Mouse (Mus musculus): ENCODE data around the gene Tspoap1. TPM values are rescaled to one million over a fixed set of nuclear protein-coding genes. Genes with fewer than 3 reads are reported as not detected.

Tspoap1 gene
- polyA plus RNA-seq, 1 experiment from 2014 or later: 10.0 TPM

DNA sequence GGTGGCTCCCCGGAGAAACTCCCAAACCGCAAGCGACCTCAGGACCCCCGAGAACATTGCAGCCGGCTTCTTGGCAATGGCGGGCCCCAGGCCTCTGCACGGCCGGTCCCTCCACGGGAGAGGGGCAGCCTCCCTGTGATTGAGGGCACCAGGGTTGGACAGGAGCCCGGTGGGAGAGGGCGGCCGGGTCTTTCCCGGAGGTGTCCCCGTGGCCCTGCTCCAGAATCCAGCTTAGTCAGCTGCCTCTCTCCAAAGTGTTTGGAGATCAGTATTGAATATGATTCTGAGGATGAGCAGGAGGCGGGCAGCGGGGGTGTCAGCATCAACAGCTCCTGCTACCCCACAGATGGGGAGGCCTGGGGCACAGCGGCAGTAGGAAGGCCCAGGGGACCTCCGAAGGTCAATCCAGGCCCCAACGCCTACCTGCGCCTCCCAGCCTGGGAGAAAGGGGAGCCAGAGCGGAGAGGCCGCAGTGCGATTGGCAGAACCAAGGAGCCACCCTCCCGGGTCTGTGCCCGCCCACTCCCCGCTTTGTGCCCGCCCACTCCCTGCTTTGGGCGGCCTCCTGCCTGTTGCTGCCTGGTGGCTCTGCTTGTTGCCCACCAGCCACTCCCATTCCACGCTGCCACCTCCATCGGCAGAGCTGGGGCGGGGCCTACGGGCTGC, 17.9 kb downstream of the Tspoap1 start:
- DNase-seq (ENCODE audit: low spot score) (peak; percentile 75), ATAC-seq (ENCODE audit: low FRiP score) (peak; percentile 66)
- Histone ChIP-seq H3K4me3 (ENCODE audit: low read depth, low read length) (peak overlapping the region; percentile 26), H3K36me3 (ENCODE audit: control insufficient read depth, insufficient read depth, low read length) (no peaks in the 10 kb centered on the region), H3K9me3 (ENCODE audit: control insufficient read depth, low read length) (no peaks in the 10 kb centered on the region), H3K27ac (ENCODE audit: low read depth, low read length) (no peak overlapping the region), H3K9ac (ENCODE audit: low read depth, low read length) (peak overlapping the region; percentile 49), H3K4me2 (replicated peaks; ENCODE audit: low read depth, low read length) (peak overlapping the region; percentile 63), H3K4me1 (replicated peaks; ENCODE audit: control insufficient read depth, insufficient read depth, low read length) (peaks cover 10% of the 10 kb centered on the region), H3K27me3 (ENCODE audit: control insufficient read depth, insufficient read depth, low read length) (peaks cover 5% of the 10 kb centered on the region; the same call in 1 of the 2 replicates)
- WGBS: 11% methylated on average over 29 of the region's 32 CpGs

DNA sequence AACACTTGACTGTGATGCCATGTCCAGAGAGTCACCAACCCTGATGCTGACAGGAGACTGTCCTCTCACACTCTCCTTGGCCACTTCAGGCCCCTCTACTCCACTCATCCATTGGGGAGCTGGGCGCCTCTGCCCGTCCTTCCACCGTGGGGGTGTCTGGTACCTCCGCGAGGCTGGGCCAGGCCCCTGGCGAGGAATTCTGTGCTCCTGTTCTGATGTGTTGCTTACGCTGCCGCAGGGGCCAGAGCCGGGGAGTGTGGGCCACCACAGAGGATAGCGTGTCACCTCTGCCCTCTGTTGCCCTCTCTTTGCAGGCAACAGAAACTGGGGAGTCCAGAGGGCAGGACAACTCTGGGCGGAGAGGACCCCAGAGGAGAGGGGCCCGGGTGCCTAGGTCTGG, 18.6 kb downstream of the Tspoap1 start:
- H3K27me3 ChIP-seq (ENCODE audit: control insufficient read depth, insufficient read depth, low read length): peaks cover 5% of the 10 kb centered on the region; the same call in 1 of the 2 replicates
- H3K9ac ChIP-seq (ENCODE audit: low read depth, low read length): no peak overlapping the region
- H3K4me2 ChIP-seq (replicated peaks; ENCODE audit: low read depth, low read length): peak overlapping the region; percentile 63
- H3K4me3 ChIP-seq (ENCODE audit: low read depth, low read length): no peak overlapping the region
- H3K27ac ChIP-seq (ENCODE audit: low read depth, low read length): no peak overlapping the region
- WGBS: 39% methylated on average over 12 of the region's 12 CpGs
- H3K9me3 ChIP-seq (ENCODE audit: control insufficient read depth, low read length): no peaks in the 10 kb centered on the region
- DNase-seq (ENCODE audit: low spot score) (no peak), ATAC-seq (ENCODE audit: low FRiP score) (0 out of 2 replicates have a peak, but pooled peaks have one; percentile 10)
- H3K4me1 ChIP-seq (replicated peaks; ENCODE audit: control insufficient read depth, insufficient read depth, low read length): peaks cover 10% of the 10 kb centered on the region
- H3K36me3 ChIP-seq (ENCODE audit: control insufficient read depth, insufficient read depth, low read length): no peaks in the 10 kb centered on the region

- no peak overlapping the region for H3K9ac ChIP-seq (ENCODE audit: low read depth, low read length)
- H3K9me3 ChIP-seq (ENCODE audit: control insufficient read depth, low read length): no peaks in the 10 kb centered on the region
- DNase-seq (ENCODE audit: low spot score): no peak
- no peak overlapping the region for H3K4me2 ChIP-seq (replicated peaks; ENCODE audit: low read depth, low read length)
- H3K4me1 ChIP-seq (replicated peaks; ENCODE audit: control insufficient read depth, insufficient read depth, low read length): peaks cover 10% of the 10 kb centered on the region
- ATAC-seq (ENCODE audit: low FRiP score): no peak
- H3K36me3 ChIP-seq (ENCODE audit: control insufficient read depth, insufficient read depth, low read length): no peaks in the 10 kb centered on the region
- H3K4me3 ChIP-seq (ENCODE audit: low read depth, low read length): no peak overlapping the region
- WGBS: 90% methylated on average over 4 of the region's 4 CpGs
- peaks cover 5% of the 10 kb centered on the region; the same call in 1 of the 2 replicates for H3K27me3 ChIP-seq (ENCODE audit: control insufficient read depth, insufficient read depth, low read length)
- no peak overlapping the region for H3K27ac ChIP-seq (ENCODE audit: low read depth, low read length)
Measured at GRCm38 (mm10) chr11:87779392-87779791, 19.1 kb downstream of the Tspoap1 start.

- no peak for ATAC-seq (ENCODE audit: low FRiP score)
- no peak for DNase-seq (ENCODE audit: low spot score)
- Histone ChIP-seq H3K9me3 (ENCODE audit: control insufficient read depth, low read length) (no peaks in the 10 kb centered on the region), H3K4me2 (replicated peaks; ENCODE audit: low read depth, low read length) (no peak overlapping the region), H3K4me1 (replicated peaks; ENCODE audit: control insufficient read depth, insufficient read depth, low read length) (peaks cover 10% of the 10 kb centered on the region), H3K4me3 (ENCODE audit: low read depth, low read length) (no peak overlapping the region), H3K36me3 (ENCODE audit: control insufficient read depth, insufficient read depth, low read length) (no peaks in the 10 kb centered on the region), H3K27ac (ENCODE audit: low read depth, low read length) (no peak overlapping the region), H3K27me3 (ENCODE audit: control insufficient read depth, insufficient read depth, low read length) (peaks cover 5% of the 10 kb centered on the region; the same call in 1 of the 2 replicates), H3K9ac (ENCODE audit: low read depth, low read length) (no peak overlapping the region)
- 83% methylated on average over 8 of the region's 8 CpGs for WGBS
Measured at GRCm38 (mm10) chr11:87780130-87780529, 19.8 kb downstream of the Tspoap1 start.

GRCm38 (mm10) chr11:87790088-87790487, 29.7 kb downstream of the Tspoap1 start:
- Histone ChIP-seq H3K4me3 (ENCODE audit: low read depth, low read length) (no peak overlapping the region), H3K9ac (ENCODE audit: low read depth, low read length) (no peak overlapping the region), H3K9me3 (ENCODE audit: control insufficient read depth, low read length) (no peaks in the 10 kb centered on the region), H3K4me1 (replicated peaks; ENCODE audit: control insufficient read depth, insufficient read depth, low read length) (no peaks in the 10 kb centered on the region), H3K27me3 (ENCODE audit: control insufficient read depth, insufficient read depth, low read length) (no peaks in the 10 kb centered on the region), H3K27ac (ENCODE audit: low read depth, low read length) (no peak overlapping the region), H3K4me2 (replicated peaks; ENCODE audit: low read depth, low read length) (no peak overlapping the region), H3K36me3 (ENCODE audit: control insufficient read depth, insufficient read depth, low read length) (no peaks in the 10 kb centered on the region)
- DNase-seq (ENCODE audit: low spot score) (no peak), ATAC-seq (ENCODE audit: low FRiP score) (no peak)
- 93% methylated on average over 6 of the region's 6 CpGs for WGBS

GRCm38 (mm10) chr11:87793460-87793859, 33.1 kb downstream of the Tspoap1 start, which contains the start of gene Mpo:
Gene Mpo (plus strand): TSS chr11:87793581.
- ATAC-seq (ENCODE audit: low FRiP score) (no peak), DNase-seq (ENCODE audit: low spot score) (no peak)
- Histone ChIP-seq H3K27me3 (ENCODE audit: control insufficient read depth, insufficient read depth, low read length) (no peaks in the 10 kb centered on the region), H3K4me1 (replicated peaks; ENCODE audit: control insufficient read depth, insufficient read depth, low read length) (no peaks in the 10 kb centered on the region), H3K9me3 (ENCODE audit: control insufficient read depth, low read length) (no peaks in the 10 kb centered on the region), H3K9ac (ENCODE audit: low read depth, low read length) (no peak within 1 kb of the TSS), H3K4me3 (ENCODE audit: low read depth, low read length) (no peak within 1 kb of the TSS), H3K36me3 (ENCODE audit: control insufficient read depth, insufficient read depth, low read length) (no peaks in the 10 kb centered on the region), H3K27ac (ENCODE audit: low read depth, low read length) (no peak within 1 kb of the TSS), H3K4me2 (replicated peaks; ENCODE audit: low read depth, low read length) (no peak within 1 kb of the TSS)
- 61% methylated on average over 3 of the region's 3 CpGs for WGBS

DNA sequence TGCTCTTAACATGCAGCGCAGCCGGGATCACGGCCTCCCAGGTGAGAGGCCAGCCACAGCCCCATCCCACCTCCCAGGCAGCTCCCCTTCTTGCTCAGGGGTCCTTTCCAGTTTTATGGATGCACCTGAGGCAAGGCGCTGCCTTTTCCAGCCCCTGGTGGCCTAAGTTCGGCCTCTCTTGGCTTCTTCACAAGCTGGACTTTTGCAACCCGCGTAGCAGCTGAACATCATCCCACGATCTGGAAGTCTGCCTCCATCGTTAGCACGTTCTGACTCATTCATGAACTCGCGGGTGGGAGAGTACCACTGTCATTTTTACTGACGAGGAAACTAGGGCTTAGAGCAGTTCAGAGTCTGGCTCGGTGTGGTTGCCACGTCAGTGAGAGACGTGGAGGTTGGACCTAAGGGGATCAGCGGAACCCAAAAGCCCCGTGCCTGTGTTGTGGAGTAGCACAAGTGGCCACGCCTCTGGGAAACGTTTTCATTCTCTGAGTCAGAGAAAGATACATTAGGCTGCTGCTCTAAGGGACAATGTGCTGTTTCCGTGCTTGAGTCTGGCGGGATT, 41.5 kb downstream of the Tspoap1 start:
- no peaks in the 10 kb centered on the region for H3K9me3 ChIP-seq (ENCODE audit: control insufficient read depth, low read length)
- H3K27me3 ChIP-seq (ENCODE audit: control insufficient read depth, insufficient read depth, low read length): no peaks in the 10 kb centered on the region
- 86% methylated on average over 22 of the region's 22 CpGs for WGBS
- H3K4me2 ChIP-seq (replicated peaks; ENCODE audit: low read depth, low read length): no peak overlapping the region
- H3K27ac ChIP-seq (ENCODE audit: low read depth, low read length): no peak overlapping the region
- H3K4me3 ChIP-seq (ENCODE audit: low read depth, low read length): no peak overlapping the region
- H3K4me1 ChIP-seq (replicated peaks; ENCODE audit: control insufficient read depth, insufficient read depth, low read length): no peaks in the 10 kb centered on the region
- ATAC-seq (ENCODE audit: low FRiP score) (no peak), DNase-seq (ENCODE audit: low spot score) (no peak)
- no peaks in the 10 kb centered on the region for H3K36me3 ChIP-seq (ENCODE audit: control insufficient read depth, insufficient read depth, low read length)
- no peak overlapping the region for H3K9ac ChIP-seq (ENCODE audit: low read depth, low read length)

DNA sequence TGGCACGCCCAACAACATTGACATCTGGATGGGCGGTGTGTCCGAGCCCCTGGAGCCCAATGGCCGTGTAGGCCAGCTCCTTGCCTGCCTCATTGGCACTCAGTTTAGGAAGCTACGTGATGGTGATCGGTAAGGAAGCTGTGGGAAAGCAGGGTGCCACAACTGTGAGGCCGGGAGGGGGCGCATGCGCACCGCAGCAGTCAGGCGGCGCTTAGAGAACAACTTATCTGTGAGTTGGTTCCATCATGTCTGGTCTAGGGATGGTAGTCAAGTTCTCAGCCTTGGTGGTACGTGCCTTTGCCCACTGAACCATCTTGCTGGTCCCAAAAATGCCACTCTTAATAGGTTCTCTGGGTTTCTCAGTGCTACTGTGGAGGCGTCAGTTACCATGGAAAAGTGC, 42.3 kb downstream of the Tspoap1 start:
- 52% methylated on average over 14 of the region's 14 CpGs for WGBS

DNA sequence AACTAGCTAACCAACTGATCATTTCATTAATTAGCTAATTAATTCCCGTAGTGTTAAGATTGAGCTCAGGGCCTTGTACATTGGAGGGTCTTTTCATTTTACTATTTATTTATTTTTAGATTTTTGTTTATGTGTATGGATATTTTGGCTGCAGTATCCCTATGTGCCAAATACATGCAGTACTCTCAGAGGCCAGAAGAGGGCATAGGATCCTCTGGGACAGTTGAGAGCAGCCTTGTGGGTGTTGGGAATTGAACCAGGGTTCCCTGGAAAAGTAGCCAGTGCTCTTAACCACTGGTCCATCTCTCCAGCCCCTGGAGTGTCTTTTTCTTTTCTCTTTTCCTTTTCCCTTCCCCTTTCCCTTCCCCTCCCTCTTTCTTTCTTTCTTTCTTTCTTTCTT, 45.1 kb downstream of the Tspoap1 start:
- Histone ChIP-seq H3K27ac (ENCODE audit: low read depth, low read length) (no peak overlapping the region), H3K27me3 (ENCODE audit: control insufficient read depth, insufficient read depth, low read length) (no peaks in the 10 kb centered on the region), H3K9me3 (ENCODE audit: control insufficient read depth, low read length) (no peaks in the 10 kb centered on the region), H3K9ac (ENCODE audit: low read depth, low read length) (no peak overlapping the region), H3K36me3 (ENCODE audit: control insufficient read depth, insufficient read depth, low read length) (no peaks in the 10 kb centered on the region), H3K4me3 (ENCODE audit: low read depth, low read length) (no peak overlapping the region), H3K4me2 (replicated peaks; ENCODE audit: low read depth, low read length) (no peak overlapping the region), H3K4me1 (replicated peaks; ENCODE audit: control insufficient read depth, insufficient read depth, low read length) (no peaks in the 10 kb centered on the region)
- 65% methylated on average over 1 of the region's 1 CpGs for WGBS
- ATAC-seq (ENCODE audit: low FRiP score): no peak
- DNase-seq (ENCODE audit: low spot score): peak; percentile 31

More for the DNA sequence above, 42.3 kb downstream of the Tspoap1 start:
- Histone ChIP-seq H3K27ac (ENCODE audit: low read depth, low read length) (no peak overlapping the region), H3K9me3 (ENCODE audit: control insufficient read depth, low read length) (no peaks in the 10 kb centered on the region), H3K9ac (ENCODE audit: low read depth, low read length) (no peak overlapping the region), H3K4me1 (replicated peaks; ENCODE audit: control insufficient read depth, insufficient read depth, low read length) (no peaks in the 10 kb centered on the region), H3K4me2 (replicated peaks; ENCODE audit: low read depth, low read length) (no peak overlapping the region), H3K36me3 (ENCODE audit: control insufficient read depth, insufficient read depth, low read length) (no peaks in the 10 kb centered on the region), H3K4me3 (ENCODE audit: low read depth, low read length) (no peak overlapping the region), H3K27me3 (ENCODE audit: control insufficient read depth, insufficient read depth, low read length) (no peaks in the 10 kb centered on the region)
- no peak for ATAC-seq (ENCODE audit: low FRiP score)
- peak; percentile 51 for DNase-seq (ENCODE audit: low spot score)

All from hindbrain, embryonic 11.5 days (tissue).